Mouse (Mus musculus) lung, postnatal 0 days (tissue): ENCODE measurements at regions not wholly inside any gene's neighbourhood (a gene's known extent, or its start where the extent isn't known, plus 50 kb on each side); places are given as distances from the start of the nearest gene placed in this dataset.

Source experiments
- CTCF ChIP-seq: IDR thresholded peaks from 2 replicates; pipeline ENCODE4 v1.5.1; 2016; ENCODE audit warnings: antibody characterized with exemption, mild to moderate bottlenecking
- EP300 ChIP-seq: IDR thresholded peaks from 2 replicates; pipeline ENCODE4 v1.6.1; 2016; ENCODE audit warnings: antibody characterized with exemption, mild to moderate bottlenecking, control low read depth

- TF ChIP-seq CTCF (no peak), EP300 (no peak)
Measured at GRCm38 (mm10) chr4:26630553-26631206, 284.0 kb upstream of the Manea start.
